Mouse (Mus musculus): ENCODE results near the gene Oxsr1.
"Not testable (repeated sequence)": the region's sequence is repeated elsewhere in the genome, so short reads cannot be mapped to it uniquely, and the experiment has no call there.

Gene Oxsr1

DNA sequence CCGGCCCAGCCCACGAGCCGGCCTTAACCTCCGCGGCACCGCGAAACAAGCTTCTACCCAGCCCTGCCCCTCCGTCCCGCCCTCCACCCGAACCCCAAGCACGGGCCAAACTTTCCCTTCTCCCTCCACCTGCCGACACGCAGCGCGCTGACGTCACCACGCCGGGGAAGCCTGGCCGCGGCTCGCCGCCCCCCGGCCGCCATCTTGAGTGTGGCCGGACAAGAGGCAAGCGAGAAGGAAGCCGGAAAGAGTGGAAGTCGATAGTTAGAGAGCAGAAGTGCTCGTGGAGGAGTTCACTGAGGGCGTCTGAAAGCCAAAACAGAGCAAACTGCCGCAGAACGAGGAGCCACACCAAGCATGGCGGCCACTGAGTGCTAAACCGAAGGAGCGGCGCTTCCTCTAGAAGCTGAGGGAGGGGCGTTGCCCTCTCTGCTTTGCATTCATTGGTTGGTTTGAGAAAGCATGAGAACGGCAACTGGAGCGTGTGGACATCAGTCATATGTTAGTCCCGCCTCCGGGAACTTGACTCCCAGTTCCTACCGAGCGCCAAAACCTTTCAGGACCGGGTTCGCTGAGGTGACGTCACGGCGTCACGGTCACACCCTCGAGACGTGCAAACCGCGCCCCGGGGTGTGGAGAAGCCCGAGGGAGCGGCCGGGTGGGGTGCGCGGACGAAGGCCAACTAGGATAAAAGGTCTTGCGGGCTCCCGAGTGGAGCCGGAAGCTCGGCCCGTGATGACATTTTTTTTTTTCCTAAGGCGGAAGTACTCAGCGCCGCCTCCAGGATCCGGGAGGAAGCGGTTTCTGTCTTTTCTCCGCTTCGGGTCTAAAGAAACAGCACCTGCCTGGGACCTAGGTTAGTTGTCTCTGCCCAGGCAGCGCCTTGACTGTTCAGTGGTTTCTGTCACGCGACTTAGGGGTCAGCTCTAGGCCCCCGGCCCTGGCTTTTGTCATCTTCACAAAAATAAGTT lies at the start of gene Oxsr1:
TSS of gene Oxsr1 (minus strand) at position 139 of the 971 bp plus-strand sequence.
- peak; percentile 99 for DNase-seq (ENCODE audit: low spot score in 2 of 2)

- no peak for DNase-seq (ENCODE audit: low spot score in 2 of 2)
These were observed 49.0 kb upstream of the Oxsr1 start for GRCm38 (mm10) chr9:119371251-119371650.

DNA sequence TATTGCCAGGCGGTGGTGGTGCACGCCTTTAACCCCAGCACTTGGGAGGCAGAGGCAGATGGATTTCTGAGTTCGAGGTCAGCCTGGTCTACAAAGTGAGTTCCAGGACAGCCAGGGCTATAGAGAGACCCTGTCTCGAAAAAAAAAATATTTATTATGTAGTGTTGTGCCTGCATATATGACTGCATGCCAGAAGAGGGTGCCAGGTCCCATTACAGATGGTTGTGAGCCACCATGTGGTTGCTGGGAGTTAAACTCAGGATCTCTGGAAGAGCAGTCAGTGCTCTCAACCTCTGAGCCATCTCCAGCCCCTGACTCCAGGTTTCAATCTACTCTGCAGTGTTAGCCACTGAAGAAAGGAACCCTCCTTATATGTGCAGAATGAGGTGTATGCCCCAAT lies 48.5 kb upstream of the Oxsr1 start:
- not testable (repeated sequence) for DNase-seq (ENCODE audit: low spot score in 2 of 2)

DNA sequence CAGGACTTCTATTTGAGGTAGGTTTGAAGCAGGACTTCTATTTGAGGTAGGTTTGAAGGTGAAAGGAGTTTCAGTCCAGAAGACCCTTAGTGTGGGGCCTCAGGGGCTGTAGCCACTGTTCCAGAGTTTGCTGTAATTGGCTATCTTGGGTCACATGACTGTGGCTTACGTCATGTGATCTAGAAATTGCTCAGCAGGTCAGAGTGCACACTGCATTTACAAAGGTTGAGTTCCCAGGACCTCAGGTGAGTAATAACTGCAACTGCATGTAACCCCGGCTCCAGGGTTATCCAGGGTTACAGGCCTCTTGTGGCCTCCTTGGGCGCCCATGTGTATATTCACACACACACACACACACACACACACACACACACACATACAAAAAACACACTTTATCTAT lies 46.1 kb upstream of the Oxsr1 start:
- DNase-seq (ENCODE audit: low spot score in 2 of 2) = no peak

DNA sequence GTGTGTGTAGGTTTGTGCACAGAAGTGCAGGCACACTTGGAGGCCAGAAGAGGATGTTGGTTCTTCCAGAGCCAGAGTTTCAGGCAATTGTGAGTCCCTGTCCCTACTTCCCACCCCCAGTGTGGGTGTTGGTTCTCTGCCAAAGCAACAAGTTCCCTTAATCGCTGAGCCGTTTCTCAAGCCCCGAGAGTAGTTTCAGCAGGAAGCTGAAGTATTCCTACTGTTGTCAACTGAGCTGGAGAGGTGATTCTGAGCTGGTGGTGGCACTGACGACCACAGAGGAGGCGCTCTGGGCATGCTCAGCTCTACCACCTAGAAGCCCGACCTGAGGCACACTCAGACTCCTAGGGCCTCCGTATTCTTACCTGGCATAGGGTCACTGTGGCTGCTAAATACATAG lies 43.1 kb upstream of the Oxsr1 start, which contains the start of gene Slc22a14:
TSS of gene Slc22a14 (minus strand) at position 270 of the 400 bp plus-strand sequence.
- DNase-seq (ENCODE audit: low spot score in 2 of 2) = peak; percentile 26 to 27

GRCm38 (mm10) chr9:119363229-119363628 lies 41.0 kb upstream of the Oxsr1 start:
- DNase-seq (ENCODE audit: low spot score in 2 of 2) = no peak

GRCm38 (mm10) chr9:119361416-119361815 lies 39.2 kb upstream of the Oxsr1 start:
- no peak for DNase-seq (ENCODE audit: low spot score in 2 of 2)

- no peak for DNase-seq (ENCODE audit: low spot score in 2 of 2)
These were observed 35.8 kb upstream of the Oxsr1 start for GRCm38 (mm10) chr9:119358058-119358429.

DNA sequence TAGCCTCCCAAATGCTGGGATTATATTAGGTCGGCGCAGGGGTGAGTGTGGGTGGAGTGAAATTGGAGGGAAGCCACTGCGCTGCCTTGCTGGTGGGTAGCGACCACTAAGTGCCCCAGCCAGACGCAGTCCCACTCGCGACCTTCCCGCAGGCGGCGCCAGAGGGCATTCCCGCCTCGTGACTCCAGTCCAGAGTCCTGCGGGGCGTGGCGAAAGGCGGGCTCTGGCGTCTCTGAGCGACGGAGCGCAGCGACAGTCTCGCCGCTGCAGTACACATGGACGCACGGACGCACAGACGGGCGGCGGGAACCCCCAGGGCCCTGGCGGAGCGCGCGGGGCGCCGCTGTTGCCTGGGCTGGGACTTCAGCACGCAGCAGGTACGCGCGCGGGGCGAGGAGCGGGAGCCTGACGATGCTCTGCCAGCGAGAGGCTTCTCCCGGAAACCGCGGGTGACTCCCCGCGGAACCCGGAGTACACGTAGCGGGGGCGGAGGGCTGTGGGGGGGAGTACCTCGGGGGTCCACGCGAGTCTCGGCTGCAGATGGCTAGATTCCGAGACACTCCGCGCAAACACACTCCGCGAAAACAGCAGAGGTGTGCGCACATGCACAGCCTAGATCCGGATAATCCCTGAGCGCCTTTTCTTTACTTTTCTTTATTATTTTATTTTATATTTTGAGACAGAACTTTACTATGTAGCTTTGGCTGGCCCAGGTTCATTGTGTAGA lies 35.3 kb upstream of the Oxsr1 start, which contains the start of gene Xylb:
TSS of gene Xylb (plus strand) at position 51 of the 727 bp plus-strand sequence.
- DNase-seq (ENCODE audit: low spot score in 2 of 2) = peak; percentile 83 to 87

DNA sequence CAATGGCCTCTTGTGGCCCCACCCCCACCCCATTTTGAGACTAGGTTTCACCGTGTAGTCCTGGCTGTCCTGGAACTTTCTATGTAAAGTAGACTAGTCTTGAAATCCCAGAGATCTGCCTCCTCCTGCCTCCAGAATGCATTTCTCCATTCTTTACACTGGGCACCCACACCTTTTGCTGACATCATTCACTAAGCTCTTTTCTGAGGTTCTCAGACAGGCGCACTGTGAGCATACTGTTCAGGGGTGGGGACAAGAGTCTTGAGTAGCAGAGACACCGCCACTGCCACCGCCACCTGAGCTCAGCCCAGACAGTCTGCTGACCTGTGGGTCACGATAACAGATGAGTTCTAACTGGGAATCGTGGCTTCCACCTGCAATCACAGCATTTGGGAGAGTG lies 33.7 kb upstream of the Oxsr1 start:
- DNase-seq (ENCODE audit: low spot score in 2 of 2) = no peak

- no peak for DNase-seq (ENCODE audit: low spot score in 2 of 2)
These were observed 31.7 kb upstream of the Oxsr1 start for GRCm38 (mm10) chr9:119353926-119354325.

GRCm38 (mm10) chr9:119352060-119352459 lies 29.8 kb upstream of the Oxsr1 start:
- DNase-seq (ENCODE audit: low spot score in 2 of 2) = peak; percentile 53 to 58

GRCm38 (mm10) chr9:119350947-119351705 lies 28.9 kb upstream of the Oxsr1 start:
- no peak for DNase-seq (ENCODE audit: low spot score in 2 of 2)

DNA sequence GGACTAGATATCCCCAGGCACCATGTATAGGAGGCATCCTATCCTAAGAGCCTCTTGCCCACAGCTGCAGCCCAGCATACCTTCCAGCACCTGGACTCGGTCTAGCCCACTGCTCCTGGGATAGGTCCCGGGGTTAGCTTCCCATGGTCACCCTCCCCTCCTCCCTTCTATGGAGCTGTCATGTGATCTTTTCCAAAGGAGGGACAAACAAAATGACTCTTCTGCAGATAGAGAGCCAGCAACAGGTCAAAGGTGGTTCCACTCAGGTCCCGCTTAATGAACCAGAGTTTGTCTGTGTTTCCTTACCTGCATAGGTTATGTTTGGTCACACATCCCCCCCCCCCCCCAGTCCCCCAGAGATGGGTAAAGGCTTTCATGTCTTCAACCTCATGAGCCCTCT lies 28.3 kb upstream of the Oxsr1 start:
- no peak for DNase-seq (ENCODE audit: low spot score in 2 of 2)

- no peak for DNase-seq (ENCODE audit: low spot score in 2 of 2)
These were observed 24.1 kb upstream of the Oxsr1 start for GRCm38 (mm10) chr9:119346376-119346775.

DNA sequence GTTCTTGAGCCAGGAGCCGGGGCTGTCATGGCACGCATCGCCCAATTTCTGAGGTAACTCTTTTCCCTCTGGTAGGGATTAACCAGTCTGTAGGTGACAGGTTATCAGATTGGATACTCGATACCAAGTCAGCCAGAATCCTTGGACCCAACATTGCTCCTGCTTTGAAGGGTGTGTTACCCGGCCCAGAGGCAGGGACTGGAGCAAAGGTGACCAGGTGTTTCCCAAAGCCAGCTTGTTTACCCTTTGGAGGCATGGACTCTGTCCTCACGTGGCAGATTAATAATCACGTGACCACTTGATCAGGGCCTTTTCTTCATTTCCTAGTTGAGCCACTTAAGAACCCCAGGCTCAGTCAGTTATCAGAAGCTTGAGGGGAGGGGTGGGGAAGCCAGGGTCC lies 20.5 kb upstream of the Oxsr1 start:
- no peak for DNase-seq (ENCODE audit: low spot score in 2 of 2)

GRCm38 (mm10) chr9:119340909-119341816 lies 18.9 kb upstream of the Oxsr1 start, which contains the start of gene Myd88:
Gene Myd88 (minus strand): TSS chr9:119341411.
- DNase-seq (ENCODE audit: low spot score in 2 of 2) = peak; percentile 95 to 96

GRCm38 (mm10) chr9:119340212-119340580 lies 18.0 kb upstream of the Oxsr1 start:
- peak in 1 of 2 experiments; percentile 18 for DNase-seq (ENCODE audit: low spot score in 2 of 2)

DNA sequence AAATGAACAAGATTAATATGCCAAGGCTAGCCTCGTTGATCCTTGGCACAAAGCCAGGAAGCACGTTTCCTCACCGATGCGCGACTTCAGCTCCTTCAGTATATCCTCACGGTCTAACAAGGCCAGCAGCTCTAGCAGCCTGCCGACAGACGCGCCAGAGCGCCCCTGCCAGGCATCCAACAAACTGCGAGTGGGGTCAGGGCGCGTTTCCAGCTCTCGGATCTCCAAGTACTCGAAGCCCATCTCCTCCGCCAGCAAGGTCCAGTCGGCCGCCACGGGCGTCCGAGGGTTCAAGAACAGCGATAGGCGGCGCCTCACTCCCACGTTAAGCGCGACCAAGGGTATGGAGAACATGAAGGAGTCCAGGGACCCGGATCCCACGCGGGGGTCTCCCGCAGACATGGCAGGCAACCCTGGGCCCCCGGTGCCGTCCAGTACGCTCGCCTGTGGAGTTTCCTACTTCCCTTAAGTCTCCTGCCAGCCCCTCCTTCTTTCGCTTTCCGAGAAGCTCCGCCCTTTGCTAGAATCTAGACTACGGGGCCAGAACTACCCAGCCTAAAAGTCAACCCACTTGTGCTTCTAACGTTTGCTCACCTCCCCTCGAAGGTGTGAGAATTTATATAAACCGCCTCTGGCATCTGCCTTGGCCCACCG lies 17.5 kb upstream of the Oxsr1 start, which contains the start of gene Acaa1a:
TSS of gene Acaa1a (plus strand) at position 119 of the 654 bp plus-strand sequence.
- DNase-seq (ENCODE audit: low spot score in 2 of 2) = peak; percentile 76 to 83

DNA sequence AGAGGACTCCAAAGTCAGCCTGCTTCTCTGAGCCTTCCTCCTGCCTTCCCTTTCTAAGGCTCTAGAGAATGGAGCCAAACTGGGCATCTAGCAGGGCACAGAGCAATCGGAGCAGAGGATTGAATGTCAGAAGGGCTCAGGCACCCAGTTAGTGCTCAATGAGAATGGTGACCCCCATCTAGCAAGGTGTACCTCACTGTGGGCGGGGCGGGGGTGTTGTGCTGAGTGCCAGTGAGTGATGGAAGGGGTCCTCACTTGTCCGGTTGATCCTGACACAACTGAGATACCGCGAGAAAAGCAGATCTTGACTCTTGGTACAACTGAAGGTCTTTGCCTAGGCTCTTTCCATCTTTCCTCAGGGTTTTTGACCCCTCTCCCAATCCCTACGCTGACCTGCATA lies 16.9 kb upstream of the Oxsr1 start:
- peak in 1 of 2 experiments; percentile 21 for DNase-seq (ENCODE audit: low spot score in 2 of 2)

Data from spleen, postnatal 36 days (tissue).